Mouse (Mus musculus) intestine, embryonic 15.5 days (tissue): Measurements from ENCODE around the gene Rsph14. TPM values are rescaled to one million over a fixed set of nuclear protein-coding genes. Genes with fewer than 3 reads are reported as not detected.

Experiments
- ATAC-seq: fragments of 200-750 bp; cut with Nextera tagmentation; 2 replicates; pipeline ENCODE4 v1.8.0; 2017; ENCODE audit warnings: moderate TSS enrichment, moderate library complexity
- H3K27ac ChIP-seq: fragments of 300-500 bp; sonication (generic); 2 replicates; pipeline ENCODE4 v1.5.1; 2015; ENCODE audit warnings: mild to moderate bottlenecking, inconsistent platforms
- H3K27me3 ChIP-seq: fragments of 300-500 bp; sonication (generic); replicated peaks from 2 replicates; pipeline ENCODE4 v1.6.1; 2015; ENCODE audit warnings: inconsistent platforms
- H3K36me3 ChIP-seq: fragments of 300-500 bp; sonication (generic); 2 replicates; pipeline ENCODE4 v1.6.1; 2015; ENCODE audit warnings: inconsistent platforms
- H3K4me1 ChIP-seq: fragments of 300-500 bp; sonication (generic); replicated peaks from 2 replicates; pipeline ENCODE4 v1.6.1; 2015; ENCODE audit warnings: inconsistent platforms
- H3K4me2 ChIP-seq: fragments of 300-500 bp; sonication (generic); replicated peaks from 2 replicates; pipeline ENCODE4 v1.6.1; 2015; ENCODE audit warnings: mild to moderate bottlenecking, inconsistent platforms
- H3K4me3 ChIP-seq: fragments of 300-500 bp; sonication (generic); replicated peaks from 2 replicates; pipeline ENCODE4 v1.5.1; 2015; ENCODE audit warnings: inconsistent platforms
- H3K9ac ChIP-seq: fragments of 300-500 bp; sonication (generic); 2 replicates; pipeline ENCODE4 v1.6.1; 2015; ENCODE audit warnings: inconsistent platforms
- H3K9me3 ChIP-seq: fragments of 300-500 bp; sonication (generic); 2 replicates; pipeline ENCODE4 v1.6.1; 2016; ENCODE audit warnings: inconsistent platforms
- WGBS: fragments of 180-500 bp; shearing (Covaris S2); methylation state at CpG from one replicate; pipeline ENCODE4 v1.1.7; 2015; 5-methylcytosine and 5-hydroxymethylcytosine counted together
- polyA plus RNA-seq: library from polyadenylated mRNA; unstranded; fragments of >200 nt; fragmentation: Nextera tagmentation; extraction: Ambion mirVana; gene quantifications from 2 replicates; pipeline ENCODE4 v1.2.1, GENCODE M21; 2015

Gene Rsph14
- polyA plus RNA-seq, 1 experiment from 2014 or later, result not detected

DNA sequence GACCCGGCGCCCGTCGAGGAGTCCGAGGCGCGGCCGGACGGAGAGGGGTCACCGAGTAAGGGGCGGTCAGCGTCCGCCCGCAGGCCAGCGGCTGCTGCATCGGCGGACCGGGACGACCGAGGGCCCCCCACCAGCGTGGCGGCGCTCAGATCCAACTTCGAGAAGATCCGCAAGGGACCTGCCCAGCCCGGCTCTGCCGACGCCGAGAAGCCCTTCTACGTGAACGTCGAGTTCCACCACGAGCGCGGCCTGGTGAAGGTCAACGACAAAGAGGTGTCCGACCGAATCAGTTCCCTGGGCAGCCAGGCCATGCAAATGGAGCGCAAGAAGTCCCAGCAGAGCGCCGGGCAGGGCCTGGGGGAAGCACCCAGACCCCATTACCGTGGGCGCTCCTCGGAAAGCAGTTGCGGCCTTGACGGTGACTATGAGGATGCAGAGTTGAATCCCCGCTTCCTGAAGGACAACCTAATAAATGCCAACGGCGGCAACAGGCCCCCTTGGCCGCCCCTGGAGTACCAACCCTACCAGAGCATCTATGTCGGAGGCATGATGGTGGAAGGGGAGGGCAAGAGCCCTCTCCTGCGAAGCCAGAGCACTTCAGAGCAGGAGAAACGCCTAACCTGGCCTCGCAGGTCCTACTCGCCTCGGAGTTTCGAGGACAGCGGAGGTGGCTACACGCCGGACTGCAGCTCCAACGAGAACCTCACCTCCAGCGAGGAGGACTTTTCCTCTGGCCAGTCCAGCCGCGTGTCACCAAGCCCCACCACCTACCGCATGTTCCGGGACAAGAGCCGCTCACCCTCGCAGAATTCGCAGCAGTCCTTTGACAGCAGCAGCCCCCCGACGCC, 29.2 kb upstream of the Rsph14 start:
- Histone ChIP-seq H3K36me3 (no peaks in the 10 kb centered on the region), H3K27ac (no peak overlapping the region), H3K4me2 (peak overlapping the region; percentile 90), H3K27me3 (peaks cover 3% of the 10 kb centered on the region; the same call in 1 of the 2 replicates), H3K9me3 (no peaks in the 10 kb centered on the region), H3K9ac (peak overlapping the region; percentile 77), H3K4me3 (peak overlapping the region; percentile 91), H3K4me1 (peaks cover 34% of the 10 kb centered on the region)
- WGBS, result 3% methylated on average over 71 of the region's 71 CpGs
- ATAC-seq, result 0 out of 2 replicates have a peak, but pooled peaks have one; percentile 1

DNA sequence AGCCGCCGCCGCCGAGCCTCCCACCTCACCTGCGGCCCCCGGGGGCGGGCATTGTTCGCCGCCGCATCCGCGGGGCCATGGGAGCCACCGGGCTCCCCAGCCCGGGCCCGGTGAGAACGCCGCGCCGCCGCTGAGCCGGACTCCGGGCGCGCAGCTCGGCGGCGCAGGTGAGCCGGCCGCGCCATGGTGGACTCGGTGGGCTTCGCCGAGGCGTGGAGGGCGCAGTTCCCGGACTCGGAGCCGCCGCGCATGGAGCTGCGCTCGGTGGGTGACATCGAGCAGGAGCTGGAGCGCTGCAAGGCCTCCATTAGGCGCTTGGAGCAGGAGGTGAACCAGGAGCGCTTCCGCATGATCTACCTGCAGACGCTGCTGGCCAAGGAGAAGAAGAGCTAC, 28.5 kb upstream of the Rsph14 start:
- H3K9ac ChIP-seq, result peak overlapping the region; percentile 77
- H3K4me3 ChIP-seq, result peak overlapping the region; percentile 91
- 0% methylated on average over 48 of the region's 48 CpGs for WGBS
- H3K9me3 ChIP-seq, result no peaks in the 10 kb centered on the region
- H3K36me3 ChIP-seq, result no peaks in the 10 kb centered on the region
- peaks cover 3% of the 10 kb centered on the region; the same call in 1 of the 2 replicates for H3K27me3 ChIP-seq
- peaks cover 34% of the 10 kb centered on the region for H3K4me1 ChIP-seq
- ATAC-seq, result peak; percentile 46
- H3K4me2 ChIP-seq, result peak overlapping the region; percentile 90
- no peak overlapping the region; the same call in 1 of the 2 replicates for H3K27ac ChIP-seq

DNA sequence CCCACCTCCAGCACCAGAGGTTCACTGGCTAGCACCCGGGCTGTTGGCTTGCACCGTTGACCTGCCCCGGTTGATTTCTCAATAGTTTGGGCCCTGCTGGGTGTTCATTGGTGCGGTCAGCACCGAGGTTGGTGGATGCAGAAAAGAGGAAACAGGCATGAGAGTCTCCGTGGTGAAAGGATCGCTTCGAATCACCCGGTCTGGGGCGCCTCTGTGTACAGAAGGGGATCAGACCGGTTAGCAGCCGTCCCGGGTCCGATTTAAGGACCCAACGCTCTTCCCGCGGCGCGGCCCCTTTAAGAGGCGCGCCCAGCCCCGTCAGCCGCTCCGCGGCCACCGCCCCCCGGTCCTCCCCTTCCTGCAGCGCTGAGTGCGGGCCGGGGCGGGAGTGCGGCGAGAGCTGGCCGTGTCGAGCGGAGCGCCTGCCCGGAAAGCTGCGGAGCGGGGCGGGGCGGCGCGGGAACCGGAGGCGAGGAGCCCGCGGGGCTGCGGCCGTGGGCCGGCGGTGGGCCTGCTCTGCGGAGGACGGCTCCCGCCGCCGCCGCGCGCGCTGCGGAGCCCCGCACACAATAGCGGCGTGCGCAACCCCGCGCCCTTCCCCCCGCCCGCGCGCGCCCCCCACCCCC, 27.9 kb upstream of the Rsph14 start, which contains the start of gene Bcr:
Gene Bcr, plus strand, starts transcription at position 376 of the 626 bp plus-strand sequence.
- Histone ChIP-seq H3K9me3 (no peaks in the 10 kb centered on the region), H3K27ac (no peak within 1 kb of the TSS; the same call in 1 of the 2 replicates), H3K4me3 (peak within 1 kb of the TSS; percentile 91), H3K36me3 (no peaks in the 10 kb centered on the region), H3K4me2 (peak within 1 kb of the TSS; percentile 90), H3K4me1 (peaks cover 34% of the 10 kb centered on the region), H3K27me3 (peaks cover 3% of the 10 kb centered on the region; the same call in 1 of the 2 replicates), H3K9ac (peak within 1 kb of the TSS; percentile 77)
- ATAC-seq, result peak; percentile 89
- WGBS, result under 1% methylated on average over 54 of the region's 73 CpGs

DNA sequence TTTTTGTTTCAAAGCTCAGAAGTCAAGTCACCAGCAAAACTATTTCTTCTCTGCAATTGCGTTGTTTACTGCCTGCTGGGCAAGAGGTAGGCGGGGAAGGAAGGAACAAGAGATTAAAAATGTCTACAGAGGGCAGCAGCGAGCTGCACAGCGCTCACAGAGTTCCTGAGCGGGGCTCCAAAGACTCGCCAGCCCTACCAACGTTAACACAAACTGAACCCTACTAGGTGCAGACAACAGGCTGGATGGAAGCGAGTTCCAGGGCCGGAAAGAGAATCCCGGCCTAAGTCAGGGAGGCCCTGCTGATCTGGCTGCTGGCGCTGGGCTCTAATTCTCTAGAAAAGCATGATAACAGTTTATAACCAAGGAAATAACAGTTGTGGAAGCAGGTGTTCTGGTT, 27.0 kb upstream of the Rsph14 start:
- 0 out of 2 replicates have a peak overlapping the region, but pooled peaks have one; percentile 91 for H3K4me3 ChIP-seq
- H3K4me2 ChIP-seq, result peak overlapping the region; percentile 90
- H3K36me3 ChIP-seq, result no peaks in the 10 kb centered on the region
- H3K27ac ChIP-seq, result no peak overlapping the region
- ATAC-seq, result peak; percentile 45
- H3K9me3 ChIP-seq, result no peaks in the 10 kb centered on the region
- peaks cover 3% of the 10 kb centered on the region; the same call in 1 of the 2 replicates for H3K27me3 ChIP-seq
- WGBS, result 4% methylated on average over 11 of the region's 11 CpGs
- no peak overlapping the region for H3K9ac ChIP-seq
- peaks cover 32% of the 10 kb centered on the region for H3K4me1 ChIP-seq

DNA sequence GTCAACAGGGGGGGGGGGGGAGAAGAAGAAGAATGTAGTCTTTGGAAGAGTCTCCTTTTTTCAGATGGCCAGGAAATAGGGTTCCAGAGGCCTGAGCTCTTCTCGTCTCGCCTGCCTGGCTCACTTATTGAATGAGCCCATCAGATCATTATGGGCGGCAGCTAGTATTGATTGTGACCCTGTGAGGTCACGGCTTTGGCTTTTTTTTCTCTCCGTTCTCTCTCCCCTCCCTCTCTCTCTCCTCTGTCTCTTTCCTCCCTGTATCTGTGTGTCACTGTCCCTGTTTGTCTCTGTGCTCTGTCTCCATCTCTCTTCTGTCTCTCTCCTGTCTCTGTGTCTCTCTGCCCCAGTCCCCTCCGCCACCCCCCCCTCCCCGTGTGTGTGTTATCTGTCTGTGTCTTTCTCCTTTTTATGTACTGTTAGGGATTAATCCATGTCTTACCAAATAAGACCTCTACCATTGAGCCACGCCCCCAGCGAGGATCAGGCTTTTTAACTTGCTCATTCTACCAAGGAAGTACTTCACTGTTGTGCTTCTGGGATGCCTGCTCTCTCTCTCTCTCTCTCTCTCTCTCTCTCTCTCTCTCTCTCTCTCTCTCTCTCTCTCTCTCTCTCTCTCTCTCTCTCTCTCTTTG, 26.5 kb upstream of the Rsph14 start:
- H3K9me3 ChIP-seq, result no peaks in the 10 kb centered on the region
- H3K9ac ChIP-seq, result no peak overlapping the region
- H3K4me2 ChIP-seq, result peak overlapping the region; percentile 90
- no peak overlapping the region for H3K4me3 ChIP-seq
- H3K27me3 ChIP-seq, result peaks cover 3% of the 10 kb centered on the region; the same call in 1 of the 2 replicates
- WGBS, result 38% methylated on average over 9 of the region's 9 CpGs
- no peak overlapping the region for H3K27ac ChIP-seq
- no peak for ATAC-seq
- peaks cover 34% of the 10 kb centered on the region for H3K4me1 ChIP-seq
- H3K36me3 ChIP-seq, result no peaks in the 10 kb centered on the region

DNA sequence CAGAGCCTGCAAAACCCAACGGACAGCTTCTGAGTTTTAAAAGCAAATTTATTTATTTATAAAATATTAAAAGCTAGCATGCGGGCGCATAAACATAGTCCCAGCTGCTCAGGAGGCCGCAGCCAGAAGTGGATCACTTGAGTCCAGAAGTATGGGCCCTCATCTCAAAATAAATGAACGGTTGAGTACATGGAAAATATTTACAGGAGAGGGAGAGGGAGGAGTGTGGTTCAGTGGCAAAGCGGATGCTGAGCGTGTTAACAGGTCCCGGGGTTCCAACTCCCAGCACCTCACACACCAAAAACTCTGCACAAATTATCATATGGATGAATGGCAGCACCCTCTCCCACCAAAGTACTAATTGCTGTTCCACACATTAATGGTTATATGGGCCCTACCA, 25.9 kb upstream of the Rsph14 start:
- Histone ChIP-seq H3K27me3 (peaks cover 3% of the 10 kb centered on the region; the same call in 1 of the 2 replicates), H3K9me3 (no peaks in the 10 kb centered on the region), H3K36me3 (no peaks in the 10 kb centered on the region), H3K9ac (no peak overlapping the region), H3K27ac (no peak overlapping the region), H3K4me1 (peaks cover 34% of the 10 kb centered on the region), H3K4me2 (no peak overlapping the region), H3K4me3 (no peak overlapping the region)
- 49% methylated on average over 8 of the region's 8 CpGs for WGBS
- ATAC-seq, result no peak

DNA sequence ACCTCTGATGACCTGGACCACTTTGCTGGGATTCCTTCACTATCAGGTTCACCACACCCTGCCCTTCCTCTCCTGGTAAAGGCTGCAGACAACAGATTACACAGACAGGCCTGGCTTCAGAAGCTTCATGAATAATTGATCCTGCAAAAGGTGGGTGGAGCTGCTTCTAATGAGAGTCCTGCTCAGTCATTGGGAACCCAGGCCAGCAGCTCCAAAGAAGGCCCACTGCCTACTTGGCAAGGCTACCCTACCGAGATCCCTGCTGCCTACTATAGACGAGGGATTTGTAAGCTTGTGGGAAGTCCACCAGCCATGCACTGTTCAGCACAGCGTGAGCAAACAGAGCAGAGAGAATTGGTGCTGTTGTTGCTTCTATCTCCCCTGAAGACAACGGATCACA, 23.9 kb upstream of the Rsph14 start:
- Histone ChIP-seq H3K4me3 (no peak overlapping the region), H3K27ac (no peak overlapping the region), H3K36me3 (no peaks in the 10 kb centered on the region), H3K4me1 (peaks cover 17% of the 10 kb centered on the region), H3K27me3 (no peaks in the 10 kb centered on the region; the same call in 1 of the 2 replicates), H3K9ac (no peak overlapping the region), H3K9me3 (no peaks in the 10 kb centered on the region), H3K4me2 (no peak overlapping the region)
- no peak for ATAC-seq
- 25% methylated on average over 4 of the region's 4 CpGs for WGBS

DNA sequence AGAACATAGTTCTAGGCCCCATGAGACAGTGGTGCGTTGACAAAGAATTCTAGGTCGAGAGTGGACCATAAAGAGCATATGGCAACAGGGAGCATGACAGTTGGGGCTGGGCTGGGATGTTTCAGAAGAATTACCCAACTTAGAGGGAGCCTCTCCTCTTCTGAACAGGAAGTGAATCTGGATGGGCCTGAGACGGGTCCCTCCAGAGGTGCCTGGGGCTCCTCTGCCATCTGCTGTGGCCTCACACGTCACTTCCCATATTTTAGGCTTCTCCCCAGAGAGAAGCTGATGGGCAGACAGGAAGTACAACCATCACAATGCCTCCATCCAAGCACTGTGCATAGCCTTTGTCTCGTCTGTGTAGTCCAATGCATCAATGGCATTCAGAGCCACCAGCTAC, 23.3 kb upstream of the Rsph14 start:
- 67% methylated on average over 5 of the region's 5 CpGs for WGBS
- H3K4me3 ChIP-seq, result no peak overlapping the region
- H3K27ac ChIP-seq, result no peak overlapping the region
- H3K36me3 ChIP-seq, result no peaks in the 10 kb centered on the region
- no peak overlapping the region for H3K9ac ChIP-seq
- no peak for ATAC-seq
- peaks cover 16% of the 10 kb centered on the region for H3K4me1 ChIP-seq
- H3K9me3 ChIP-seq, result no peaks in the 10 kb centered on the region
- no peak overlapping the region for H3K4me2 ChIP-seq
- H3K27me3 ChIP-seq, result no peaks in the 10 kb centered on the region; the same call in 1 of the 2 replicates

DNA sequence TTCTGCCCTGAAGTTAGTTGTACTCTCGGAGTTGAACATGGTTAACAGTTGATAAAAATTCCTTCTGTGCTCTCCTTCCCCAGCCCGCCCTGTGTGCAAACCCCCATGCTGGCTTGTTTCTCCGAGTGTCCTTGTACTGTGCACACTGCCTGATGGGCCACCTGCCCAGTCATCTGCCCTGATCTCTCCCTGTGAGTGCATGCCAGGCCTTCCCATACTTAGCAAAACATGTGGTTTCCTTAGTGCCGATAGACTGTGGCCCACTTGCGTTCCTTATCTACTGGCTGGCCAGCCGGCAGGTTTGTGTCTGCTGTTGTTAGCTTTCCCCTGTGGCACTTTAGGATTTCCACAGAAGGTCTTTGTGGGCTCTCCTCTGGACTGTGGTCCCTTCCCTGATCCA, 21.7 kb upstream of the Rsph14 start:
- Histone ChIP-seq H3K27me3 (no peaks in the 10 kb centered on the region; the same call in 1 of the 2 replicates), H3K4me3 (no peak overlapping the region), H3K36me3 (no peaks in the 10 kb centered on the region), H3K4me1 (0 out of 2 replicates have a peak, but pooled peaks cover 9% of the 10 kb centered on the region), H3K9ac (no peak overlapping the region), H3K9me3 (no peaks in the 10 kb centered on the region), H3K4me2 (no peak overlapping the region), H3K27ac (no peak overlapping the region)
- no peak for ATAC-seq
- 43% methylated on average over 6 of the region's 6 CpGs for WGBS

DNA sequence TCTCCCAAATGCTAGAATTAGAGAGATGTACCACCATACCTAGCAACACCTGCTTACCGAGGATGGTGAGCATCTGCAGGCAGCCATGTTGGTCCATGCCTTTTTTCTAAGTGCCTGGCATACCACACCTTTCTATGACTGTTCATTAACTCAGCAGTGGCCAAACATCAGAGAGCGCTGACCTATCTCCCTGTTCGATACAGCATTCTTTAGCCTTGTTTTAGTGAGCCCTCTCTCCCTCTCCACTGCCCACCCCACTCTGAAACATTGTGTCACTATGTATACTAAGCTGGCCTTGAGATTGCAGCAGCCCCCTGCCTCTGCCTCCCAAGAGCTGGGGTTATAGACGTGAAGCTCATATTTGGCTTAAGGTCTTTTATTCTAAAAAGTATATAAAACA, 21.3 kb upstream of the Rsph14 start:
- no peaks in the 10 kb centered on the region; the same call in 1 of the 2 replicates for H3K27me3 ChIP-seq
- no peak overlapping the region for H3K9ac ChIP-seq
- no peak overlapping the region for H3K27ac ChIP-seq
- H3K4me2 ChIP-seq, result no peak overlapping the region
- no peak overlapping the region for H3K4me3 ChIP-seq
- H3K9me3 ChIP-seq, result no peaks in the 10 kb centered on the region
- no peaks in the 10 kb centered on the region for H3K36me3 ChIP-seq
- H3K4me1 ChIP-seq, result 0 out of 2 replicates have a peak, but pooled peaks cover 6% of the 10 kb centered on the region
- 63% methylated on average over 4 of the region's 4 CpGs for WGBS
- no peak for ATAC-seq

DNA sequence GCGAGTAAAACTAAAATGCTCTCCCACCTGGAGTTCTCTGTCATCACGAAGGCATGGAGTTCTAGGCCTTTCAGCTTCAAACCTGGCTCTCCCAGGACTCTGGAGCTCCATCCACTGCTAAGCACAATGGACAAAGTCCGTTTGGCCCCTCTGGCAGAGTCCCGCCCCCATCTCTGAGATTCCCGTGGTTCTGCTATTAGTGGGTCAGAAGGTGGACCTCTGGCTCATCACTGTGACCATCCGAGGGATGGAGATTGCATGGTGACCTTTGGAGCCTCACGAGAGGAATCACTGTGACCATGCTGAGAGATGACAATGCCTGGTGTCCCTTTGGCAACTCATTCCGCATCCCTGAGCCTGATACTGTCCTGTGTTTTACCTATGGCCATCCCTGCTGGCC, 20.5 kb upstream of the Rsph14 start:
- ATAC-seq, result no peak

More for the DNA sequence above, 20.5 kb upstream of the Rsph14 start:
- no peak overlapping the region for H3K4me3 ChIP-seq
- whole genome bisulfite sequencing, result 77% methylated on average over 8 of the region's 8 CpGs
- no peak overlapping the region for H3K27ac ChIP-seq
- H3K9me3 ChIP-seq, result no peaks in the 10 kb centered on the region
- H3K4me2 ChIP-seq, result no peak overlapping the region
- no peaks in the 10 kb centered on the region for H3K36me3 ChIP-seq
- 0 out of 2 replicates have a peak, but pooled peaks cover 5% of the 10 kb centered on the region for H3K4me1 ChIP-seq
- H3K9ac ChIP-seq, result no peak overlapping the region
- H3K27me3 ChIP-seq, result no peaks in the 10 kb centered on the region; the same call in 1 of the 2 replicates
